ENCODE assay signal across 12 mouse cellular contexts in the genomic region with DNA sequence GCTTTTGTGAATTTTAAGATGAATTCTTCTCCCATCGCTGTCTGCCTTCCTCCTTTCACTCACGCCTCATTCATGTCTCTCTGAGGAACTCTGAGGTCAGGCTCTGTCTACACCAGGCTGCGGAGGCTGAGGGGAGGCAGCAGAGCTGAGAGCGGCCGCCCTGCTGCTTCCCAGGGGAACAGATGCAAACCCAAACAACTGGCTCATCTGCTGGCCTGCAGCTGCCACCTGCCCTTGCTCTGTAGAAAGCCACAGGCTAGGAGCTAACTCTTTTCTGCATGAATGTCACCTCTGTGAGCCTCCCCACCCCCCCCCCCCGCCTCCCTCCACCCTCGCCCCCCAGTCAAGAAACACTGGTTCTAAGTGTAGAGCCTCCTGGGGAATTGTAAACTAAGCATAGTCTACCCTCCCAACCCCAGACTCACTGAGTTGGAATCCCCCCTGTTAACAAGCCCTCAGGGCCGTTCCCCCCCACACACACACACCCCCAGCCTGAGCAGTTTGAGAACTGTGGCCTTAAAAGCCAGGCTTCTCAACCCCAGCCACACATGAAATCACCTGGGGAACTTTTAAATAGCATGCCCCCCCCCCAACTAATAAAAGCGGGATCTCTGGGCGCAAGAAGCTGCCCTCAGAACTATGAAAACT. TPM values are rescaled to one million over a fixed set of nuclear protein-coding genes. Genes with fewer than 3 reads are reported as not detected.
A peak's percentile ranks its signal among the peaks of the same experiment; 100 is the strongest.
DNase-seq lines count a peak whose midpoint lies in the region; ATAC-seq and TF ChIP-seq lines count a peak whose summit lies in the region.
"Had no signal": no experiment of that assay in that cellular context is flagged by ENCODE, and none has a peak within 500 bp of the region (broad histone marks: within the 10 kb centered on the region; RNA-seq: fewer than 3 reads in every experiment).

No protein-coding gene starts in this region.

- no peak overlapping the region for H3K9ac ChIP-seq in liver, postnatal 0 days (replicated peaks)
- H3K9ac ChIP-seq in liver, embryonic 12.5 days: no peak overlapping the region
- H3K9ac ChIP-seq in limb, embryonic 13.5 days: no peak overlapping the region
- H3K9ac ChIP-seq: embryonic facial prominence, embryonic 15.5 days; stomach, embryonic 15.5 days had no signal

- H3K4me1 ChIP-seq in liver, postnatal 0 days (ENCODE audit: insufficient read depth): no peaks in the 10 kb centered on the region
- H3K4me1 ChIP-seq in liver, embryonic 12.5 days: peaks cover 13% of the 10 kb centered on the region
- peaks cover 31% of the 10 kb centered on the region for H3K4me1 ChIP-seq in limb, embryonic 13.5 days
- H3K4me1 ChIP-seq: stomach, embryonic 15.5 days had no signal

- H3K4me2 ChIP-seq in liver, postnatal 0 days (ENCODE audit: low read depth, low read length): no peak overlapping the region
- H3K4me2 ChIP-seq in liver, embryonic 12.5 days: no peak overlapping the region
- peak overlapping the region; percentile 11; the same call in 1 of the 2 replicates for H3K4me2 ChIP-seq in limb, embryonic 13.5 days (replicated peaks)
- H3K4me2 ChIP-seq: embryonic facial prominence, embryonic 15.5 days; stomach, embryonic 15.5 days had no signal

- H3K27me3 ChIP-seq in liver, postnatal 0 days (ENCODE audit: insufficient read depth, low read length): no peaks in the 10 kb centered on the region
- H3K27me3 ChIP-seq in liver, embryonic 12.5 days (replicated peaks): no peaks in the 10 kb centered on the region
- H3K27me3 ChIP-seq in limb, embryonic 13.5 days: no peaks in the 10 kb centered on the region
- H3K27me3 ChIP-seq: embryonic facial prominence, embryonic 15.5 days; stomach, embryonic 15.5 days had no signal

- no peak overlapping the region for H3K4me3 ChIP-seq in liver, postnatal 0 days (ENCODE audit: low read depth, low read length)
- H3K4me3 ChIP-seq in liver, embryonic 12.5 days: no peak overlapping the region
- H3K4me3 ChIP-seq in limb, embryonic 13.5 days: no peak overlapping the region
- H3K4me3 ChIP-seq: embryonic facial prominence, embryonic 15.5 days; stomach, embryonic 15.5 days had no signal

- no peak for TF ChIP-seq POLR2A in brain, embryonic 14.5 days (IDR thresholded peaks at IDR 0.05; ENCODE audit: borderline replicate concordance, extremely low read depth, insufficient read depth, insufficient read length, poor library complexity, severe bottlenecking)

- H3K9me3 ChIP-seq in liver, postnatal 0 days (ENCODE audit: low read length): no peaks in the 10 kb centered on the region
- H3K9me3 ChIP-seq in liver, embryonic 12.5 days (replicated peaks): no peaks in the 10 kb centered on the region
- peaks cover 4% of the 10 kb centered on the region for H3K9me3 ChIP-seq in limb, embryonic 13.5 days
- H3K9me3 ChIP-seq: embryonic facial prominence, embryonic 15.5 days; G1E; stomach, embryonic 15.5 days had no signal

- peak; percentile 72 for ATAC-seq in liver, postnatal 0 days
- ATAC-seq in liver, embryonic 12.5 days: no peak
- ATAC-seq in limb, embryonic 13.5 days (ENCODE audit: low FRiP score, low read depth): peak; percentile 67; the same call in 1 of the 2 replicates

- TF ChIP-seq CTCF in liver, postnatal 0 days (IDR thresholded peaks at IDR 0.05; ENCODE audit: low read depth): no peak
- no peak for TF ChIP-seq CTCF in brain, embryonic 14.5 days (IDR thresholded peaks at IDR 0.05; ENCODE audit: borderline replicate concordance, extremely low read depth, insufficient read depth, insufficient read length)

- H3K36me3 ChIP-seq in liver, postnatal 0 days (replicated peaks; ENCODE audit: insufficient read depth, low read length): no peaks in the 10 kb centered on the region
- H3K36me3 ChIP-seq in liver, embryonic 12.5 days: no peaks in the 10 kb centered on the region
- no peaks in the 10 kb centered on the region for H3K36me3 ChIP-seq in limb, embryonic 13.5 days
- H3K36me3 ChIP-seq: embryonic facial prominence, embryonic 15.5 days; G1E; stomach, embryonic 15.5 days had no signal

- no peak for TF ChIP-seq EP300 in liver, postnatal 0 days (IDR thresholded peaks at IDR 0.05; ENCODE audit: low read depth)

- DNase-seq in liver, postnatal 0 days: peak; percentile 60
- DNase-seq in brain, embryonic 14.5 days (ENCODE audit: low read depth): peak; percentile 34
- peak; percentile 54 to 58 for DNase-seq in thymus, adult 18-20 months
- DNase-seq in cerebellum, postnatal 25 days: no peak
- no peak for DNase-seq in testis, postnatal 14 days (ENCODE audit: low spot score)
- DNase-seq: heart, postnatal 10 days had no signal

- peak overlapping the region; percentile 44 for H3K27ac ChIP-seq in liver, postnatal 0 days (ENCODE audit: low read depth)
- H3K27ac ChIP-seq in liver, embryonic 12.5 days: no peak overlapping the region
- H3K27ac ChIP-seq in limb, embryonic 13.5 days: peak overlapping the region; percentile 33; the same call in 1 of the 2 replicates
- H3K27ac ChIP-seq: embryonic facial prominence, embryonic 15.5 days; kidney, postnatal 0 days; stomach, embryonic 15.5 days had no signal

- 68% methylated on average over 10 of the region's 10 CpGs for WGBS in liver, postnatal 0 days (ENCODE audit: insufficient replicate concordance)
- WGBS in liver, embryonic 12.5 days (ENCODE audit: insufficient replicate concordance): 63% methylated on average over 10 of the region's 10 CpGs
- WGBS in limb, embryonic 13.5 days: 21% methylated on average over 9 of the region's 10 CpGs

RNA-seq across cellular contexts. Expression of gene Bcl7a, which starts 28.3 kb away (rescaled TPM):
- polyA plus RNA-seq in liver, postnatal 0 days (2015; fragmentation: Nextera tagmentation; extraction: Ambion mirVana): 5.1 and 5.3 TPM in 2 replicates
- 11.7 and 12.7 TPM in 2 replicates for polyA plus RNA-seq in liver, embryonic 12.5 days (2016; fragmentation: Nextera tagmentation; extraction: Ambion mirVana)
- 46.4 and 53.2 TPM in 2 replicates for polyA plus RNA-seq in brain, embryonic 14.5 days (2012; rRNA removed)
- polyA plus RNA-seq in limb, embryonic 13.5 days (2015; fragmentation: Nextera tagmentation; extraction: Ambion mirVana): 31.2 and 33.1 TPM in 2 replicates

Comparison
In these comparisons a context has a peak if more than half of its experiments do, and no peak if none do; other contexts are left out.
1. DNase-seq: peak in liver, postnatal 0 days (single experiment), brain, embryonic 14.5 days (single experiment) and thymus, adult 18-20 months (2 of 2); none in cerebellum, postnatal 25 days (0 of 2) and testis, postnatal 14 days (single experiment).